ENCODE assay signal across 1 mouse cellular context in the genomic region with DNA sequence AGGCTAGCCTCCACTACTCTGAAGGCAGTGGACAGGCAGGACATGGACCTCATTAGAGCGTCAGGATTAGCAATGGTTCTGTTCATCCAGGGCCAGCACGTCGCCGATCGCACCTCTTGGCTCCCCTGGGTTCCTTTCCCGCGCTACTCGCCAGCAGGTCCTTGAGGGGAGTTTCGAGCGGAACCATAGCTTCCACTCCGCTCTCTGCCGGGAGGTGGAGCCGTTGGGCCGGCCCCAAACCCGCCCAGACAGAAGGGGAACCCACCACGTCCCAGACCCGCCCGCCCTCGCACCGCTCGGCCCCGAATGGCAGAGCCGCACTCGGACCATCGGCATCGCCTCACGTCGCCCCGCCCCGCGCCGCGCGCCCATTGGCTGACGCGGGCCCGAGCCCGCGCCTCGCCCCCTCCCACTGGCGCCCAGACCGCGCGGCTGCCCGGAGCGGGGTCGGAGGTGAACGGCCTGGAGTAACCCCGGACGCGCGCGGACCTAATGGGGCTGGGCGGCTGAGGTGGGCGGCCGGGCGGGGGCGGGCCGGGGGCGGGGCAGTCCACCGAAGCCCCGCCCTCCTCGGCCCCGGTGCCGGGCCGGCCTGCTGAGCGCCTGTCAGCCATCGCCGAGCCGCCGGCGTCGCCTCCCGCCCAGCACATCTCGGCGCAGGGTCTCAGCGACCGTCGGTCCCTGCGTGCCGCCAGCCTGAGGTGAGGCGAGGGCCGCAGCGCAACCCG.
TF ChIP-seq lines count a peak whose summit lies in the region.

No protein-coding gene starts in this region.

TF ChIP-seq in CH12.LX, 34 proteins besides CTCF, POLR2A, EP300 and RAD21 (continued from another document):
- TF ChIP-seq TCF12 (IDR thresholded peaks at IDR 0.05; ENCODE audit: low read depth, low read length) = peak; percentile 82
- no peak for TF ChIP-seq JUN (IDR thresholded peaks at IDR 0.05; ENCODE audit: insufficient read depth, low read depth, low read length)
- TF ChIP-seq E2F4 (IDR thresholded peaks at IDR 0.05; ENCODE audit: insufficient replicate concordance, low read depth, low read length) = no peak
- no peak for TF ChIP-seq ZNF384 (IDR thresholded peaks at IDR 0.05; ENCODE audit: low read depth, low read length)
- TF ChIP-seq BHLHE40 (IDR thresholded peaks at IDR 0.05; ENCODE audit: low read depth, low read length) = no peak
- TF ChIP-seq CHD1 (IDR thresholded peaks at IDR 0.05; ENCODE audit: low read depth, low read length) = no peak
- TF ChIP-seq POLR2AphosphoS2 (IDR thresholded peaks at IDR 0.05; ENCODE audit: low read depth, low read length) = 0 out of 2 replicates have a peak, but pooled peaks have one; percentile 32
- TF ChIP-seq HCFC1 (IDR thresholded peaks at IDR 0.05; ENCODE audit: low read depth, low read length) = no peak
- no peak for TF ChIP-seq UBTF (IDR thresholded peaks at IDR 0.05; ENCODE audit: low read depth, low read length)
- no peak for TF ChIP-seq CHD2 (IDR thresholded peaks at IDR 0.05; ENCODE audit: low read length)
- TF ChIP-seq MEF2A (IDR thresholded peaks at IDR 0.05; ENCODE audit: borderline replicate concordance, low read depth, low read length) = no peak
- TF ChIP-seq SIN3A (IDR thresholded peaks at IDR 0.05; ENCODE audit: low read length) = no peak; the same call in 1 of the 2 replicates
- peak; percentile 56 for TF ChIP-seq NRF1 (IDR thresholded peaks at IDR 0.05; ENCODE audit: low read depth, low read length)
- TF ChIP-seq JUND (conservative IDR thresholded peaks at IDR 0.05; ENCODE audit: low read depth, low read length) = no peak
- peak; percentile 41; the same call in 1 of the 2 replicates for TF ChIP-seq TBP (conservative IDR thresholded peaks at IDR 0.05; ENCODE audit: low read depth, low read length)
- peak; percentile 59 for TF ChIP-seq NELFE (IDR thresholded peaks at IDR 0.05; ENCODE audit: low read depth, low read length)
- no peak for TF ChIP-seq ZC3H11A (IDR thresholded peaks at IDR 0.05; ENCODE audit: low read depth, low read length)
- no peak for TF ChIP-seq USF1 (IDR thresholded peaks at IDR 0.05; ENCODE audit: low read depth, low read length)
- no peak for TF ChIP-seq PAX5 (IDR thresholded peaks at IDR 0.05; ENCODE audit: low read length)
- no peak for TF ChIP-seq MXI1 (IDR thresholded peaks at IDR 0.05; ENCODE audit: low read depth, low read length)
- TF ChIP-seq ZMIZ1 (IDR thresholded peaks at IDR 0.05; ENCODE audit: low read depth, low read length) = peak; percentile 78
- no peak for TF ChIP-seq ELF1 (IDR thresholded peaks at IDR 0.05; ENCODE audit: low read depth, low read length)
- no peak; the same call in 1 of the 2 replicates for TF ChIP-seq MAZ (IDR thresholded peaks at IDR 0.05; ENCODE audit: low read depth, low read length)
- no peak for TF ChIP-seq ZKSCAN1 (IDR thresholded peaks at IDR 0.05; ENCODE audit: borderline replicate concordance, low read depth, low read length)
- no peak for TF ChIP-seq MYC (IDR thresholded peaks at IDR 0.05; ENCODE audit: low read depth, low read length)
- TF ChIP-seq GABPA (IDR thresholded peaks at IDR 0.05; ENCODE audit: insufficient replicate concordance, low read depth, low read length) = no peak
- TF ChIP-seq ETS1 (conservative IDR thresholded peaks at IDR 0.05; ENCODE audit: low read depth, low read length) = no peak
- no peak for TF ChIP-seq USF2 (conservative IDR thresholded peaks at IDR 0.05; ENCODE audit: low read depth, low read length)
